Mouse (Mus musculus): ENCODE data around the gene Fpr3.
"Not testable (repeated sequence)": the region's sequence is repeated elsewhere in the genome, so short reads cannot be mapped to it uniquely, and the experiment has no call there.

Gene Fpr3

GRCm38 (mm10) chr17:17887774-17888248, at the start of gene Fpr3, which contains the start of gene Fpr2:
Gene Fpr3 (plus strand): TSS chr17:17887852.
Gene Fpr2 (plus strand): TSS chr17:17887824.
- no peak for DNase-seq (ENCODE audit: extremely low read depth, low read depth)

GRCm38 (mm10) chr17:17837919-17838701, 49.5 kb upstream of the Fpr3 start:
- peak; percentile 87 for DNase-seq (ENCODE audit: extremely low read depth, low read depth)

- DNase-seq (ENCODE audit: extremely low read depth, low read depth): no peak
Measured at GRCm38 (mm10) chr17:17839276-17839675, 48.4 kb upstream of the Fpr3 start.

- DNase-seq (ENCODE audit: extremely low read depth, low read depth): no peak
Measured at GRCm38 (mm10) chr17:17840796-17841195, 46.9 kb upstream of the Fpr3 start.

GRCm38 (mm10) chr17:17843534-17844261, 44.0 kb upstream of the Fpr3 start:
- DNase-seq (ENCODE audit: extremely low read depth, low read depth): no peak

GRCm38 (mm10) chr17:17844606-17845005, 43.0 kb upstream of the Fpr3 start:
- not testable (repeated sequence) for DNase-seq (ENCODE audit: extremely low read depth, low read depth)

GRCm38 (mm10) chr17:17845187-17846027, 42.2 kb upstream of the Fpr3 start:
- DNase-seq (ENCODE audit: extremely low read depth, low read depth): no peak

- peak; percentile 85 for DNase-seq (ENCODE audit: extremely low read depth, low read depth)
Measured at GRCm38 (mm10) chr17:17848988-17849387, 38.7 kb upstream of the Fpr3 start.

- DNase-seq (ENCODE audit: extremely low read depth, low read depth): no peak
Measured at GRCm38 (mm10) chr17:17849906-17850712, 37.5 kb upstream of the Fpr3 start.

- DNase-seq (ENCODE audit: extremely low read depth, low read depth): no peak
Measured at GRCm38 (mm10) chr17:17855064-17855838, 32.4 kb upstream of the Fpr3 start, which contains the start of gene Has1. Gene Has1 (minus strand): TSS chr17:17855205.

GRCm38 (mm10) chr17:17856612-17857011, 31.0 kb upstream of the Fpr3 start:
- DNase-seq (ENCODE audit: extremely low read depth, low read depth): no peak

- no peak for DNase-seq (ENCODE audit: extremely low read depth, low read depth)
Measured at GRCm38 (mm10) chr17:17857446-17857845, 30.2 kb upstream of the Fpr3 start.

- no peak for DNase-seq (ENCODE audit: extremely low read depth, low read depth)
Measured at GRCm38 (mm10) chr17:17860110-17860509, 27.5 kb upstream of the Fpr3 start.

GRCm38 (mm10) chr17:17862360-17862759, 25.3 kb upstream of the Fpr3 start:
- no peak for DNase-seq (ENCODE audit: extremely low read depth, low read depth)

- DNase-seq (ENCODE audit: extremely low read depth, low read depth): no peak
Measured at GRCm38 (mm10) chr17:17865168-17865567, 22.5 kb upstream of the Fpr3 start.

GRCm38 (mm10) chr17:17866801-17867469, 20.7 kb upstream of the Fpr3 start:
- DNase-seq (ENCODE audit: extremely low read depth, low read depth): no peak

- DNase-seq (ENCODE audit: extremely low read depth, low read depth): no peak
Measured at GRCm38 (mm10) chr17:17870892-17871550, 16.6 kb upstream of the Fpr3 start.

GRCm38 (mm10) chr17:17871697-17872096, 16.0 kb upstream of the Fpr3 start:
- DNase-seq (ENCODE audit: extremely low read depth, low read depth): no peak

GRCm38 (mm10) chr17:17879347-17879746, 8.3 kb upstream of the Fpr3 start:
- DNase-seq (ENCODE audit: extremely low read depth, low read depth): no peak
